Mouse (Mus musculus): ENCODE measurements around the gene Nsmf.

Nsmf gene

GRCm38 (mm10) chr2:25085571-25085970 lies 31.4 kb downstream of the Nsmf start:
- DNase-seq (ENCODE audit: low read depth, low spot score), result no peak

DNA sequence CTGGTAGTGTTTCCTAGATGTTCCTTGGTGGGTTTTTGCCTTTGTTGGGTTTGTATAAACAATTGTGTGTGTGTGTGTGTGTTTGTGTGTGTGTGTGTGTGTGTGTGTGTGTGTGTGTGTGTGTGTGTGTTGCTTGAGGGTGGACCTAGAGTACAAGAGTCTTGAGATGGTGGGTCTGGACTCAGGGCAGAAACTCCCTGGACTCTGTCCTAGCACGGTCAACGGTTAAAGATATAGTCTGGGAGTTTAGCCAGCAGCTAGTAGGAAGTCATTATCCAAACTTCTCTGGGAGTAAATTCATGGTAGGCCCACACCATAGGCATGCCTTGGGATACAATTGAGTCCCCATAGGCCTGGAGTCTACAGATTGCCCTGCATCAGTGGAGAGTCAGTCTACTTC lies 33.7 kb downstream of the Nsmf start:
- DNase-seq (ENCODE audit: low read depth, low spot score), result no peak

DNA sequence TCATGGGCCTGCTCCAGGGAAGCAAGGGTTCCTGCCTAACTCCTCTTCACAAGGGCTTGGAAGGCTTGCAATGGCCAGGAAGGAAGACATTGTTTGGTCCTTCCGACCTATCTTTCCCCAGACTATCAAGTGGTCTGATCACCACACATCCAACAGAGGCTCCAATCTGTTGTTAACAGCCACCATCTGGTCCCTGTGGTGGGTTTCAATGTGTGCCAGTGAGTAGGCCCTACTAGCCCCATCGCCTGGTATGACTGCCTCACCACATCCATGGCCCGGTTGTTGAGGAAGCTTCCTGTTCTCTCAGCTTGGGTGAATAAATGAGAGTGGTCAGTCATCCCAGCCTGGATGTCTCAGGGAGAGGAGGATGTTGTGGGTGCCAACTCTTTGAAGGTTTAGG lies 34.5 kb downstream of the Nsmf start:
- no peak for DNase-seq (ENCODE audit: low read depth, low spot score)

DNA sequence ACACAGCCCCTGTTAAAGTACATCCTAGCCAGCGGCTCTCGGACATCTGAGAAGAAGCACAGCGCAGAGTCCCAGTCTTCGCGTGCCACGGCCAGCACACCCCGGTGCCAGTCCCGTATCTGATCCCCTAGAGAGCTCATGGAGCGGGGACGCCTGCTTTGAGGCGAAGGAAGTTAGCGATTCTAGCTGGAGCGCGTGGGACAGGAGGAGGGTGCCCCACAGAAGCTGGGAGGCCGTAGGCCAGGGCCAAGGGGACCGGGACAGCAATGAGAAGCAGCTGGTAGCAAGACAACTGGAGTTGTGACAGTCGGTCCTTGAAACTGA lies 40.6 kb downstream of the Nsmf start:
- DNase-seq (ENCODE audit: low read depth, low spot score), result no peak

GRCm38 (mm10) chr2:25095109-25095850 lies 41.1 kb downstream of the Nsmf start, which contains the start of gene Noxa1:
Noxa1 (minus strand) TSS chr2:25095149.
- DNase-seq (ENCODE audit: low read depth, low spot score), result peak; percentile 50

- DNase-seq (ENCODE audit: low read depth, low spot score), result no peak
Measured at GRCm38 (mm10) chr2:25098005-25098615, 44.0 kb downstream of the Nsmf start.

DNA sequence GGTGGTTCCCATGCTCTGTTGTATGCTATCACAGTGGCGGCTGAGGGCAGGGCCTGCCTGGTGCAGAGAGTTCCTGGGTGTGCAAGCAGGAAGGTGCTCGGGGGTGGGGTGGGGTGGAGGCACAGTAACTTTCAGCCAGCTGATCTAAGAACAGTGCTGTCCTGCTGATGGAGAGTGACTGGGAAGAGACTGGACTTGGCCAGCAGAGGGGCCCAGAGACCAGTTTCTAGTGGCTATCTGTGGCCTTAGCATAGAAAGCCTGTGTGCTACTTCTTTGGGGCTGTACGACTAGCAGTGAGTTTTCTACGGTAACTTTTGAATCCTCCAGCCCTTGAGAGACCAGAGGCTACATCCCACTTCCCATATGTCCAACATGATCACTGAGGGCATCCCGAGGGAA lies 44.8 kb downstream of the Nsmf start:
- no peak for DNase-seq (ENCODE audit: low read depth, low spot score)

DNA sequence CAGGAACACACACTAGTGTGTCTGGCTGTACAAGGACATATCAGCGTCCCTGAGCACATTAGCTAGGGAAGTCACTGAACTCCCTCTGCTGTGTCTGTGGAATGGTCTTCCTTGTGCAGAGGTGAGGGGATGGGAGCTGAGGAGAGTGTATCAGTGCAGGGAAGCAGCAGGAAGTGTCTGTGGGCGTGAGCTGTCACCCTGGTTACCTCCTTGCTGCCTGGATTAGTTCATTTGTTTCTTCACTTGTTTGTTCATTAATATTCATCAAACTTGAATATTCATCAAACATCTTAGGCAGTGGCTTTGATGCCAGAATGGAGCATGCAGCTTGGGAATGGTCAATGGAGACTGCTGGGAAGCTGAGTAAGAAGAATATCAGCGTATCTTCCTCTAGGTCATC lies 45.5 kb downstream of the Nsmf start:
- no peak for DNase-seq (ENCODE audit: low read depth, low spot score)

GRCm38 (mm10) chr2:25104122-25104521 lies 50.0 kb downstream of the Nsmf start:
- no peak for DNase-seq (ENCODE audit: low read depth, low spot score)

DNA sequence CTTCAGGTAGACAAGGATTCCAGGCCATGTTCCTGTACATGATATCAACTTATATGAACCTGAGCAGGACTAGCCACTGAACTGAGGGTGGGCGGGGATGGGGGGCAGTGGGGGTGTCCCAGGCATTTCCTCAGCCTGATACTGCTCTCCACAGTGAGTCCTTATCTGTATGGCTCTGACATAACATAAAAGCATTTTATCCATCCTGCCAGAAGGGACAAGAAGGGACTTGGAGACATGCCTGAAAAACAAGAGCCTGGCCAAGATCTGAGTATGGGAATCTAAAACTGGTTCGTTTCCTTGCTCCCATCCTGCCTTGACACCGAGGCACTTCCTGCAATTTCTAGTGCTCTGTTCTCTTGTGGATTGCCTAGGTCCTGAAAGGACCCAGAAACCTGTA lies 51.9 kb downstream of the Nsmf start:
- DNase-seq (ENCODE audit: low read depth, low spot score), result no peak

DNA sequence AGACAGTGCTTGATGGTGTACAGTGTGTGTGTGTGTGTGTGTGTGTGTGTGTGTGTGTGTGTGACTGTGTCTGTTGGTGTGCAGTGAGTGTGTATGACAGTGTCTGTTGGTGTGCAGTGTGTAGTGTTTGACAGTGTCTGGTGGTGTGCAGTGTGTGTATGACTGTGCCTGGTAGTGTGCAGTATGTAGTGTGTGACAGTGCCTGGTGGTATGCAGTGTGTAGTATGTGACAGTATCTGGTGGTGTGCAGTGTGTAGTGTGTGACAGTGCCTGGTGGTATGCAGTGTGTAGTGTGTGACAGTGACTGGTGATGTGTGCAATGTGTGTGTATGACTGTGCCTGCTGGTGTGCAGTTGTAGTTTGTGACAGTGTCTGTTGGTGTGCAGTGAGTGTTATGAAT lies 55.3 kb downstream of the Nsmf start:
- no peak for DNase-seq (ENCODE audit: low read depth, low spot score)

DNA sequence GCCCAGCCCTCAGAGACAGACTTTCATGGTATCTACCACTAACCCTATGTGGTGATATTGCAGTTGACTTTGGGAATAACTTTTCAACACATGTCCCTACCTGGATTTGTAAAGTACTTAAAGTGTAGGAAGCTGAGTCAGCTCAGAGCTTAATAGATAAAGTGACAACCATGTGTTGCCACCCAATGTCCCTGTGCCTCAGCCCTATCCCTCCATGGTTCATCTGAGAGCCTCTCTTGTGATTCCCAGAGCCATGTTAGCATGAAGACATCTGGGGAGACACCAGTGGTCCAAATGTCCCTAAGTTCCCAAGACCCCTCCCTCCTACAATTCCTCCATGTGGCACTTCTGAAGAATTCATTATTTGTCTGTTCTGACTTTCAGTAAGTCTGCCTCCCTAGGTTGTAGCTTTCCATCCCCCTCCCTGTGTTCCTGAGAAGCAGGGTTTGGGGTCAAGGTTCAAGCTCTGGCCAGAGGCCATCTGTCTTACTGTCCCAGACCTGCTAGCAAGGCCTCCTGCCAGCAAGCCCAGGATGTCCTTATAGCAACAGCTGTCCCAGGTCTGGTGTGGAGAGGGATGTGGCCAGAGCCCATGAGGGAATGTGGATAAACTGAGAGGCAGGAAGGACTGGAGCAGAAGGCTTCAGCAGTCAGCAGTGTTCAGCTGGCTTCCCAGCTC lies 56.5 kb downstream of the Nsmf start:
- DNase-seq (ENCODE audit: low read depth, low spot score), result no peak

- DNase-seq (ENCODE audit: low read depth, low spot score), result no peak
Measured at GRCm38 (mm10) chr2:25111184-25111791, 57.1 kb downstream of the Nsmf start.

Data from ES-CJ7 (cell line).